Mouse (Mus musculus) B cell, adult 2 months (primary cell): ENCODE results near the gene Rcor1.
A peak's percentile ranks its signal among the peaks of the same experiment; 100 is the strongest.

Source experiments
- DNase-seq, 2 experiments: peaks; one replicate each; pipeline ENCODE4 v3.0.0; 2022

The Rcor1 gene

GRCm38 (mm10) chr12:111134791-111135733 is 95.9 kb downstream of the Rcor1 start:
- no peak for DNase-seq

- DNase-seq: no peak
Observed at GRCm38 (mm10) chr12:111135953-111136352, 96.8 kb downstream of the Rcor1 start.

GRCm38 (mm10) chr12:111137079-111137478 is 97.9 kb downstream of the Rcor1 start:
- DNase-seq: peak; percentile 37 to 40

- peak; percentile 69 to 70 for DNase-seq
Observed at GRCm38 (mm10) chr12:111143005-111143508, 103.9 kb downstream of the Rcor1 start.

GRCm38 (mm10) chr12:111143509-111144063 is 104.4 kb downstream of the Rcor1 start:
- DNase-seq: no peak

GRCm38 (mm10) chr12:111144598-111144997 is 105.4 kb downstream of the Rcor1 start:
- no peak for DNase-seq

- DNase-seq: no peak
Observed at GRCm38 (mm10) chr12:111145269-111145668, 106.1 kb downstream of the Rcor1 start.

GRCm38 (mm10) chr12:111149495-111150235 is 110.5 kb downstream of the Rcor1 start:
- peak in 1 of 2 experiments; percentile 11 for DNase-seq

GRCm38 (mm10) chr12:111150236-111150596 is 111.1 kb downstream of the Rcor1 start:
- DNase-seq: peak; percentile 74 to 77

- no peak for DNase-seq
Observed at GRCm38 (mm10) chr12:111151422-111152156, 112.4 kb downstream of the Rcor1 start.

- no peak for DNase-seq
Observed at GRCm38 (mm10) chr12:111152579-111152978, 113.4 kb downstream of the Rcor1 start.

GRCm38 (mm10) chr12:111152981-111153710 is 114.0 kb downstream of the Rcor1 start:
- no peak for DNase-seq

GRCm38 (mm10) chr12:111153946-111154345 is 114.8 kb downstream of the Rcor1 start:
- no peak for DNase-seq

- no peak for DNase-seq
Observed at GRCm38 (mm10) chr12:111154641-111155040, 115.5 kb downstream of the Rcor1 start.

GRCm38 (mm10) chr12:111155756-111156155 is 116.6 kb downstream of the Rcor1 start:
- DNase-seq: no peak

- DNase-seq: peak; percentile 99
Observed at GRCm38 (mm10) chr12:111159659-111160428, 120.7 kb downstream of the Rcor1 start.

GRCm38 (mm10) chr12:111160871-111161270 is 121.7 kb downstream of the Rcor1 start:
- DNase-seq: peak in 1 of 2 experiments; percentile 16

- DNase-seq: no peak
Observed at GRCm38 (mm10) chr12:111161943-111162311, 122.8 kb downstream of the Rcor1 start.

- no peak for DNase-seq
Observed at GRCm38 (mm10) chr12:111162312-111163061, 123.3 kb downstream of the Rcor1 start.

- peak; percentile 85 to 88 for DNase-seq
Observed at GRCm38 (mm10) chr12:111164310-111164751, 125.2 kb downstream of the Rcor1 start.
